Mouse (Mus musculus): ENCODE data around the gene Zbtb48.

The Zbtb48 gene

DNA sequence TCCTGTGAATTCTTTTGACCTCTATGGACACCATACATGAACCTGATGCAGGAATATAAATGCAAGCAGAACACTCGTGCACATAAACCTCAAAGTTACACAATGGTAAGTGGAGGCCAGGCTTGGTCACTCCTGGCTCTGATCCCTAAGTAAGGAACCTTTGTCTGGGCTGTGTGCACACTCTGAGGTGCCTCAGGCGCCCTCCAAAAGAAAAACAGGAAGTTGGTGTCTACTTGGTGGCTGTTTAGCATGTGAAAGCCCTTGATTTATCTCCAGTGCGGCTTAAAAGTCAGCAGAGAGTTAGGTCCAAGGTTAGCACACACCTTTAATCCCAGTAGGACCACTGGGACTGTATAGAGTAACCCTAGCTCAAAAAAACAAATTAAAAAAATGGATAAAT lies 28.0 kb downstream of the Zbtb48 start:
- no peak for DNase-seq

DNA sequence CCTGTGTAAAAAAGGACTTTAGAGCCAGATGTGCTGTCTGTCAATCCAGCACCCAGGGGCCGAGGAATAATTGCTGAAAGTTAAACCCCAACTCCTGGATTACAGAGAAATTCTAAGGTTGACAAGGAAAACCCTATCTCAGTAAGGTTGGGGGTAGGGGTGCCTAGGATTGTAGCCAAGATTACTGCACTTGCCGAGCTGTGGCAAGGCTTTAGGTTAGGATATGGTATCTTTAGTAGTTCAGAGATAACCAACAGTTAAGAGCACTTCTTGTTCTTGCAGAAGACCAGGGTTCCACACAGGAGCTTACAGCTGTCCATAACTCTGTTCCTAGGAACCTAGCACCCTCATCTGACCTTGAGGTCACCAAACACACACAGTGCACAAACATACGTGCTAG lies 29.8 kb downstream of the Zbtb48 start:
- no peak for DNase-seq

DNA sequence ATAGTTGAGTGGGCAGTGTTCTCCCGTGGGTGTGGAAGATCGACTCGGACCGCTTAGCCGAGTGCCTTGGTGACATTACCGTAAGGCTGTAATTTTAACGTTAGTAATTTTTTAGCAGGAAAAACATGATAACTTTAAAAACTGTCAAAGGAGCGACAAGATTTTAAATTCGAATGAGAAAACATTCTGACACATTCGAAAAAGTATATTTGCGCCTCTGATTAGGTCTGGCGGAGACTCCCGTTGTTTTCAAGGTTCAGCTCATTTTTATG lies 30.6 kb downstream of the Zbtb48 start:
- no peak for DNase-seq

DNA sequence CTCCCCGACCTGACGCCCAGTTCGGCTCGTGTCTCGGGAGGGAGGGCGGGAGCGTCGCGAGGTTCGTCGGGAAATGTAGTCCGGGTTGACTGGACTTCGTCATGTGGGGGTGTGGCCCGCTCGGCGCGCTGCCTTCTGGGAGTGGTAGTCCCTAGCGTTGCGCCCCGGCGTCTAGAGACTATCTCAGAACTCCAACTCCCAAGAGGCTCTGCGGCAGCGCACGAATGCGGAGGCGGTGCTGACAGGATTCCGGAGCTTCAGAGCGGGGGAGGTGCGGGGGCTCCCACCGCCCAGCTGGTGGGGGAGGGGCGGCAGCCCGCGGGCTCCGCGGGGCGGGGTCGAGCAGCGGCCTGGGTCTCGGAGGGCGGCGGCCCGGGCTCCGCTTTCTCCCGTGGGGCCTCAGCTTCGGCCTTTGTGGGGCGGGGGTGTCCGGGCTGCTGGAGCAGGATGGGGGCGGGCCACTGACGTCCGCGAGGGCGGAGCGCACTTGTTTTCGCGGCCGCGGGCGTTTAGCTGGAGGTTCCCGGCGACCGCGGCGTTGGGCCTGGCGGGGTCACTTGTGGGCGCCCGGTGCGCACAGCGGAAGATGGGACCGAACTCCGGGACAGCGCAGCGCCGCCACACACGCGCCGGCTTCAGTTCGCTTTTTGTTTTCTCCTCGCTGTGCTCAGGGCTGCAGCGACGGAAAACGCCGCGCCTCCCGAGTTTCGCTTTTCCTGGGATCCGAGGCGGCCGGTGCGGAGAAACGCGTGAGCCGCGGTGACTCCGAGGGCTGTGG lies 31.1 kb downstream of the Zbtb48 start, which contains the start of gene Phf13:
Gene Phf13 (minus strand): TSS at position 86 of the 778 bp plus-strand sequence.
- peak; percentile 98 for DNase-seq

DNA sequence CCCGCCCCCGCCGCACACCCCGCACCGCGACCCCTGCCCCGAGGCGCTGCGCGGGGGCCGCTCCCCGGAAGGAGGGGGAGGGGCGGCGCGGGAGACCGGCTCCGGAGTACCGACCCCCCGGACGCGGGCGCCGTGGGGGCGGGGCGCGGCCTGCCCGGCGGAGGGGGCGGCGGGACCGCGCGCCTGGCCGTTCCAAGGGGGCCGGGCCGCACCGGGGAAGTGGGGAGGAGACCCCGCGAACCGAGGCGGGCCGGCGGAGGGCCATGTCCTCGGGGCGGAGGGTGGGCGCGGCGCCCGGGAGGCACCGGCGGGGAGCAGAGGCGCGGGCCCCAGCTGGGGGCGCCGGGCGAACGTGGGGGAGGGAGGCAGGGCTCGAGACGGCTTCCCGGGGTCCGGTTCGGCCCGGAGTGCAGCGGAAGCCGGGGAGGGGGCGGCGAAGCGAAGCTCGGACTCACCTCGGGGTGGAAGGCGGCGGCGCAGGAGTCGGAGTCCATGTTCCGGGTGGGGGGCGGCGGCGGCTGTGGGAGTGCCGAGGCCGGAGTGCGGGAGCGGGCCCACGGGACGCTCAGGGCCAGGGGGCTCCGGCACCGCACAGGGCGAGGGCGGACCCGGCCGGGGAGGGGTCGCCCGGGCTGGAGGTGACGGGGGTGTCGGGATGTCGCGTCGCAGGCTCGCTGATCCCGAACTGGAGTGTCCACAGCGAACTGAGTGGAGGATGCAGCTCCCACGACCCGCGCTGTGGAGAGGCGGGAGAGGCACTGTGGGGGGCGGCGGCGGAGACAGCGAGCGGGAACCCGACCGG lies 31.9 kb downstream of the Zbtb48 start:
- no peak for DNase-seq

DNA sequence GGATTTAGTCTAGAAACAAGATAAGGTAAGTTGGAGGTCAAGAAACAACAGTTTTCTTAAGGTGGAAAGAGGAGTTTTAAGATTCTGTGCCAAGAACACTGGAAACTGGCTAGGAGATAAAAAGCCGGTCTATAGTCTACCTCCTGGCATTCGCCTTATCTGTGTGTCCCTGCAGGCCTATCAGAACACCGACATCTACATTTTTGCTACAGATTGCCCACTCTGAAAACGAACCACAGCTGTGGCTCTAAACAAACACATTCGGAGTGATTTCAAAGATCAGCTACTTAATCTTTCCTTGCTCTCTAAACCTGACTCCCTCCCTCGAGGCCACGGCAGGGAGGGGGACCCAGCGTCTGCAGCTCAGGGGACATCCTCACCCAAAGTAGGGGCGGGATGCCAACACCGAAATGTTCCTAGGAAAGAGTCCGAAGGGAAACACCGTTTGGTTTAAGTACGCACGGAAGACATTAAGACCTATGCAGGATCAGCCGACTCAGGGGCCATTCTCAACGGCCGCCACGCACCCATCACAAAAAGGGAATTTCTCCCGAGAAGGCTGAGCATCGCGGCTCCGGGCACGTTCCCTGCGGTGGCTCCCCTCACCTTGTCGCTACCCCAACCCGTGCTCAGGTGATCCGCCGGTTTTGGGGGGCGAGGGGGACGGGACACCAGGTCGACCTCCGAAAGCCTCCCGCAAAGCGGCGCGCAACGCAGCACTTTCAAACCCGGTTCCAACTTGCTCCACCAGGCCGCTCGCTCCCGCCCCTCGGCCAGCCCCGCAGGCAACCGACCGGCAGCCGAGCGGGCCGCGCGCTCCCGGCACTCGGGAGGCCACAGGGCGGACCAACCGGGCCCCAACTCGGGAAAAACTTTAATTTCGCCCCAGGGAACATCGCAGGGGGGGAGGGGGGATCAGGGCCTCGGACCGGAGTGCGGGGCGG lies 33.0 kb downstream of the Zbtb48 start:
- no peak for DNase-seq

DNA sequence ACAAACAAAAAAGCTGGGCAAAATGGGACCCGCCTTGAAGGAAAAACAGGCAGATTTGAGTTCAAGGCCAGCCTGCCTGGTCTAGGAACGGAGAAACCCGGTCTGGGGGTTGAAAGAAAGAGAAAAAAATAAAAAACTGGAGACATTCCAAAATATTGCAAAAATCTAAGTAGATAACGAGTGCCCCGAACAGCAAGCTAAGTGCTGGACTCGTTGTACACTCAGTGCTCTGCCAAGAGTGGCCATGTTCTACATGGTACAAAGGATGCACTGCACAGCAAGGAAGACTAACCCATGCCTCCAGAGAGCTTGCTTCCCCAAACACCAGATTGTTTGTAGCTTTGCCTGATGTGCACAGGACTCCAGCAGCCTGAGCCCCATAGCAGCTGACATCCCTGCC lies 34.4 kb downstream of the Zbtb48 start:
- DNase-seq = no peak

DNA sequence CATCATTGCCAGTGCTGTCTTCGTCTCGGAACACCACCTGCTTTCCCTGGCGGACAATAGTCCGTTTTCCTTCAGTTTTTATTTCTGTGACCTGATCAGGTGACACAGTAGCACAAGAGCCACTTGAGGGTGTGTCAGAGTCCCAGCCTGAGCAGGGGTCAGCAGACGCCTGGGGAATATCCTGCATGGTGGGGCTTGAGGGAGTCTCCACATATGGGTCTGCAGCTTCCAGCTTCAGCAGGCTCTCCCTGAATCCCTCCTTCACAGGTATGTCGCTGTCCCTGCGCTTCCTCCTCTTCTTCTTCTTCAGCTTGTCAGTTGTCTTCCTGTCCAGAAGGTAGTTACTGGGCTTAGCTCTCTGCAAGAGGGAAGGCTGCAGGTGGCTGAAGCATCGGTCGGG lies 35.4 kb downstream of the Zbtb48 start:
- no peak for DNase-seq

DNA sequence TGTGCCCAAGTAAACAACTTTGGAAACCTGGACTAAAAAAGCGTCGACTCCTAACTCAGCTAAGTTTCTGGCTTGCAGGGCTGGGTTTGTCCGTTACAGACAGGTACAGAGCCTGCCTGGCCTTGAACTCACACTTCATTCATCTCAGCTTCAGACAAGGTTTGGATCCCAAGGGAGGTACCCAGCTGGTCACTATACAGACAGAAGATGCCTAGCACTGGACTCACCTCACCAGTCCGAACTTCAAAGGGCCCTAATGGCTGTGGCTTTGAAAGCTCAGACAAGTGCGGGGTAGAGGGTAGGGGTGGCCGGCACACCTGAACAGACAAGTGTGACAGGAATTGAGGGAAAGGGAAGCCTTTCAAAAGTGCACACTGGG lies 38.4 kb downstream of the Zbtb48 start:
- no peak for DNase-seq

DNA sequence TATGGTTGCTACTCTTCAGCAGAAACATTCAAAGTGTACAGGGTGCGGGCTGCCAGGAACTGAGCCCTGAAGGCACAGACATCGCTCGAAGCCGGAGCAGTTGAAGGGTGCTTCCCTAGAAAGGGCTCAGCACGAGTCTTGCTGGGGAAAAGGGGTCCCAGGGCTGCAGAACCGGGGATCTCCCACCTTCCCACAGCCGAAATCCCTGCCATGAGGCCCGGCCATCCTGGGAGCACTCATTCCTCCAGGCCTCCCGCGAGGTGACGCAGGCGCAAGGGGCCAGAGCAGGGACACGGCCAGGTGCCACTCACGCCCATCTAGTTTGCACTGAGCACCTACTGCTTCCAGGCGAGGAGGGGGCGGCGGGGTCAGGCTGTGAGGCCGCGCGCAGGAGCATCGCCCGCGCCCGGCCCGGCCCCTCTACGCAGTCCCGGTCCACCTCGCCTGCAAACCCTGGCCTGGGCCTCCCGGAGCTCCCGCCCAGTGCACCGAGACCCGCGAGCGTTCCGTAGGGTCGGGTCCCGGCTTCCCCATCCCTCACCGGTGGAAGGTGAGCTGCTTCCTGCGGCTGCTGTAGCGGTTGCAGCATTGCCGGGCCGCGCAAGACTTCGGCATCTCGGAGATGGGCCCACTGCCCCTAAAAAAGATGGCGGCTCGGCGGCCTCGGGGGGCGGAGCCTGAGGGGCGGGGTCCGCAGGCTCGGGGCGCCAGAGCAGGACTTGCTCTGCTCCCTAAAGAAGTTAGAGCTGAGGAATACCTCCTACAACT lies 38.9 kb downstream of the Zbtb48 start, which contains the start of gene Thap3:
Gene Thap3 (minus strand): TSS at position 656 of the 768 bp plus-strand sequence.
- DNase-seq = peak; percentile 76 to 77

DNA sequence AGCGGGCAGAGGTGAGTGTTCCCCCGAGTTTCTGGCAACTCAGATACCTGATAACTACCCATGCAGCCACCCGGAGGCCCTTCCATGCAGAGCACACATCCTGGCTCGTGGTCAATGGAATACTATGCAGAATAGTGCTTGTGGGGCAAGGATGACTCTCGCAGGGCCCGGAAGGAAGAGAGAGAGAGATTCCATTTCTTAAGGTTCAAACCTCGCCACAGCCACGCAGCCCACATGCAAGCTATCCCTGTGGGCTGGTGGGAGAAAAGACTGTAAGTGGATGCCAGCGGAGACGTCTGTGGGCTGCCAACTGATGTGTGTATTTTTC lies 39.5 kb downstream of the Zbtb48 start:
- DNase-seq = no peak

DNA sequence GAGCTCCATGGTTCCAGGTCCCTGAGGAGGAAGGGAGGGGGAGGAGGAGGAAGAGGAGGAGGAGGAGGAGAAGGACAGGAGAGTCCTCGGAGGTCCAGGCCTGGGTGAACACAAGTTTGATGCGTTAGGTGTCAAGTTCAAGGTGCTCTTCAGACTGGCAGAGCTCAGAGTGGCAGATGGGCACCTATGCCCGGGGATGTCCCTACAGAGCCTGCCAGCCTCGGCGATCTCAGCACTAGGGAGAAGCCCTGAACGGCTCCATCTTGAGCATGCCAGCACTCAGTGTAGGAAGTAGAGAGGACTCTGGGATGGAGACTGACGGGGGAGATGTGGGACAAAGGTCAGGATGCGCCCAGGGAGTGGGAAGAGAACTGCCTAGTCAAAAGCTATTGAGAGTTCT lies 40.8 kb downstream of the Zbtb48 start:
- DNase-seq = no peak

DNA sequence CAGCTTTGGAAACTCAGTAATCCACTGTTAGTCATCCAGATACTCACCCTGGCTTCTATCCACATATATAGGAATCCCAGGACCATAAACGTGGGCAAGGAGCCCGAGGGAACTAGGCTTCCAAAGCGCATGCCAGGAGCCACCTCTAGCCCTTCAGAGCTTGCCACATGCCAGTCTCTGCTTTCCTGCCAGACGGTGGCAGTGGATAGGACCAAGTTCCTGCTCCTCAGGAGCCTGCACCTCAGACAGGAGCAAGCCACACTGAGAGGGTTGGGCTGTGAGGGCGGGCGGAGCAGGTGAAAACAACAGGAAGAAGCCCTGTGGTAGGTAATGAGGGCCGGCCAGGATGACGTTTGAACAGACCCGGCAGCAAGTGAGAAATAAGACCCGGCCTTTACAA lies 41.6 kb downstream of the Zbtb48 start:
- no peak for DNase-seq

DNA sequence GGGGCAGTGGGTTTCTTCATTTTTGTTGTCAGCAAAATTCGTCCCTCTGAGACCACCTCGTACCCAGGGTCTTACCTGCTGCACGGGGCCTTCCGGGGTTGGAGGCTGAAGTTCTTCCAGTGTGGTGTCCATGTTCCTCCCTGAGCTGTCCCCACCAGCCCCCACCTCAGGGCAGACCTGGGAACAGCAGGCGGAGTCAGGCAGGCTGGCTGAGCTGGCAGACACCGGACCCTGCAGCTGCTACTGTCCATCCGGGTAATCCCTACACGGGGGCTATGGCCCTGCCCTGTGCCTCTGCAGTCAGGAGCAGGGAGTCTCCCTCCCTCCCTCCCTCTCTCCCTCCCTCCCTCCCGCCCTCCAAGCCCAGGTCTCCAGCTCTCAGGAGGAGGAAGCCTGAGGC lies 43.9 kb downstream of the Zbtb48 start:
- no peak for DNase-seq

DNA sequence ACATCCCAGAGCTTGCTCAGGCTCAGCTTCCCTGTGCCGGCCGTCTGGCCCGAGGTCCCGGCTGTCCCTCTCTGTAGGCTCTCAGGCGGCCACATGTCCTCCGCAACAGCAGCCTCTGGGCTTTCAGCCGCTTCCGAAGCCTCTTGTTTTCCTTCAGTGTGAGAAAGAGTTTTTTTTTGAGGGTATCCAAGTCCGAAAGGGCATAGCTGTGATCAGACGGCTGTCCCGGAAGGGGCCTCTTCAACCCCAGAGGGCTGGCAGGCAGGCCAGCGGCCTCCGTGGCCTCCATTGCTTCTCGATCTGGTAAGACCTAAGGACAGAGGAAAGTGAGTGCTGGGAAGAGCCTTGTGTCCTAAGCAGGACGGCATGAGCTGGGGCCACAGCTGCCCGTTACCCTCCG lies 44.4 kb downstream of the Zbtb48 start:
- no peak for DNase-seq

DNA sequence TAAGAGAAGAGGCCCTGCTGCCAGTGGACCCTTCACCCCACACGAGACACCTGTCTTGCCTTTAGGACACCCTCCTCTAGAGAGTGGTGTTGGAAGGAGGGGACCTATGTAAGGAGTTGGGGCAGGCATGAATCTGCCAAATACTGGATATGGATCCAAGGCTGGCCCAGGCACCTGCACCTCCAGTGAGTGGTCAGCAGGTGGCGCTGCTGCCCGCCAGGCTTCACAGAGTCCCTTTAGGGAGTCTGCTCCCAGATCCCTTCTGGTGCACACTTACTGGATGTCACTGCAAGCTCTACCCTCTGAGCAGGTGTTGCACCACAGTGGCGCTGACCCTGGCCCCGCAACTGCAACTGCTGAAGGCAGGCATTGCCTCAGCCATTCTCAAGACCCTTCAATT lies 46.1 kb downstream of the Zbtb48 start:
- DNase-seq = peak; percentile 46 to 48

DNA sequence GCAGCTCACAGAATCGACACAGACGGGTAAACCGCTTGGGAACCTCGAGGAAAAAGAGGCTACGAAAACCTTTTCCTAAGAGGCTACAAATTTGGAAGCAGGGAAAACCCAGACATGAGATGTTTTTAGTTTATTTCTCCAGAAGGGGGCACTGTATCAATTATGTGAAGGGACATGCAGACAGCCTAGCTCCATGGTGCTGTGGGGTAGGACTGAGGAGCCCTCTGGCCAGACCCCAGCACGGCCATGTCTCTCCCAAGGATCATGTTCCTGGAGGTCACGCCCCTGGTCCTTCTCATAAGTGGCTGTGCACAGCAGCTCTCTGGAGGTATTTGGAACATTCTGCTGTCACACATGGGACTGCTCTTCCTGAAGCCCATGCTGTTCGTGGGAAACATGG lies 46.8 kb downstream of the Zbtb48 start:
- no peak for DNase-seq

DNA sequence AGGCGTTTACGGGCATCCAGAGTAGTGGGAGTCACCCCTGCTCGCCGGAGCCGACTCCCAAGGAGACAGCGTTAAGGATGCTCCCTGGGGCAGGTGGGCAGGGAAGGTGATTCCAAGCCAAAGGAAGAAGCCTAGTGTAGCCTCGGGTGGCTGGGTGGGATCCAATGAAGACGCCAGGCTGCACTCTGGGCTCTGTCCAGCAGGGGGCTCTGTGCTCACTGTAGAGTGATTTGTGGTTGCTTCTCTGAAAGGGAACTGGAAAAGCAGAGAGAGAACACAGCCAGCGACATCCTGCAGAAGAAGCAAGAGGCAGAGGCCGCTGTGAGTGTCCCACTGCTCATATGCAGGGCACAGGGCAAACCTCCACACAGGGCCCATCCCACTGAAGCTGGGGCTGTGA lies 49.7 kb downstream of the Zbtb48 start:
- DNase-seq = peak; percentile 55 to 65

DNA sequence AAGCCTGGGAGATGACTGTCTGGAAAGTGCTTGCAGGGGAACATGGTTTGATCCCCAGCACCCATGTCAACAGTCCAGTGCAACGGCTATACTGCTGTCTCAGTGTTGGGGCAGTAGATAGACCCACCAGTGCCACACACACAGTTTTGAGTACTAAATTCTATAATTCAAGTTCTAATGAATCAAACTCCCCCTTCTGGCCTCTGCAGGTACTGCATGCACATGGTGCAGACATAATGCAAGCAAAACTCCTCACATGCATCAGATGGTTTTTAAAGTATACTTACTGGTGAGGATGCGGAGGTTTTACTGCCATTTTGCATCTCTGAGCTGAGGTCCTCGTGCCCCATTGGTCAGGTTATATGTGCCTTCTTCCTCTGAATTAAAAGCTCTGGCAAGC lies 52.0 kb downstream of the Zbtb48 start:
- no peak for DNase-seq

DNA sequence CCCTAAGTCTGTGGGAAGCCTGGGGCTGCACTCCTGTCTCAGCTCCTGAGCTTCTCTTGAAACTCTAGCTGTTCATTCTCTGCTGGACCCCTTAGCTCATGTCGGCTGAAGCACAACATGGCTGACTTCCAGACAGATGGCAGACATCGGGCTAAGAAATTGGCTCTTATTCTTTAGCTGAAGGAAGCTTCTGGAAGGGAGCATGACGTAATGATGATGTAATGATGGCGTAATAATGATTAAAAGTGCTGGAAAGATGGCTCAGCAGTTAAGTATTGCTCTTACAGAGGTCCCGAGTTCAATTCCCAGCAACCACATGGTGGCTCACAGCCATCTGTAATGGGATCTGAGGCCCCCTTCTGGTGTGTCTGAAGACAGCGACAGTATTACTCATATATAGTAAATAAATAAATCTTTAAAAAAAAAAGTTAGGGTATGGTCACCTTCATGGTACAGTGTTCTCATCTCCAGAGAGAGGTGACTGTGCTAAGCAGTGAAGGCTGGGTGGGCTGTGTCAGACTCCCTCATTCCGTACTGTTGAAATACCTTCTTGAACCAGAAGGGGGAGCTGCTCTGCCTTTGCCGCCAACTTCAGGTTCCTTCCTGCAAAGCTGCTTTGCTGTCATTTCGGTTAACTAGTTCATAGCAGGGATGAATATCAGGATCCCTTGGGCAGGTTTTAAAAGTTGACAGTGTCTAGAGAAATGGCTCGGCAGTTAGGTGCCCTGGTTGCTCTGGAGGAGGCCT lies 55.1 kb downstream of the Zbtb48 start:
- DNase-seq = no peak

Data from thymus, adult 18-20 months (tissue).